Mouse (Mus musculus) limb, embryonic 13.5 days (tissue): ENCODE data around the gene Zfp605. TPM values are rescaled to one million over a fixed set of nuclear protein-coding genes. Genes with fewer than 3 reads are reported as not detected.
A peak's percentile ranks its signal among the peaks of the same experiment; 100 is the strongest.

ENCODE experiments used
- ATAC-seq: fragments of 200-750 bp; cut with Nextera tagmentation; 2 replicates; pipeline ENCODE4 v1.8.0; 2017; ENCODE audit warnings: low read depth, moderate number of reproducible peaks, moderate TSS enrichment; ENCODE audit not compliant: low FRiP score
- H3K27ac ChIP-seq: fragments of 300-500 bp; sonication (generic); 2 replicates; pipeline ENCODE4 v1.5.1; 2015; ENCODE audit warnings: inconsistent platforms, mild to moderate bottlenecking, moderate library complexity
- H3K27me3 ChIP-seq: fragments of 300-500 bp; sonication (generic); 2 replicates; pipeline ENCODE4 v1.6.1; 2015; ENCODE audit warnings: mild to moderate bottlenecking, inconsistent platforms
- H3K36me3 ChIP-seq: fragments of 300-500 bp; sonication (generic); 2 replicates; pipeline ENCODE4 v1.6.1; 2015; ENCODE audit warnings: inconsistent platforms, mild to moderate bottlenecking, moderate library complexity
- H3K4me1 ChIP-seq: fragments of 300-500 bp; sonication (generic); 2 replicates; pipeline ENCODE4 v1.6.1; 2015; ENCODE audit warnings: inconsistent platforms
- H3K4me2 ChIP-seq: fragments of 300-500 bp; sonication (generic); replicated peaks from 2 replicates; pipeline ENCODE4 v1.6.1; 2015; ENCODE audit warnings: inconsistent platforms, mild to moderate bottlenecking, moderate library complexity
- H3K4me3 ChIP-seq: fragments of 300-500 bp; sonication (generic); 2 replicates; pipeline ENCODE4 v1.5.1; 2015; ENCODE audit warnings: moderate library complexity, mild to moderate bottlenecking, inconsistent platforms
- H3K9ac ChIP-seq: fragments of 300-500 bp; sonication (generic); 2 replicates; pipeline ENCODE4 v1.6.1; 2015; ENCODE audit warnings: mild to moderate bottlenecking, inconsistent platforms
- H3K9me3 ChIP-seq: fragments of 300-500 bp; sonication (generic); 2 replicates; pipeline ENCODE4 v1.6.1; 2016; ENCODE audit warnings: inconsistent platforms
- WGBS: fragments of 180-500 bp; shearing (Covaris S2); methylation state at CpG from one replicate; pipeline ENCODE4 v1.1.7; 2015; 5-methylcytosine and 5-hydroxymethylcytosine counted together
- polyA plus RNA-seq: library from polyadenylated mRNA; unstranded; fragments of >200 nt; fragmentation: Nextera tagmentation; extraction: Ambion mirVana; gene quantifications from 2 replicates; pipeline ENCODE4 v1.2.1, GENCODE M21; 2015

The Zfp605 gene
- polyA plus RNA-seq, 1 experiment from 2014 or later = 5.3 TPM

GRCm38 (mm10) chr5:110135293-110136086 is 25.6 kb downstream of the Zfp605 start, which contains the start of gene Chfr:
TSS of gene Chfr (plus strand) at chr5:110135842.
- H3K36me3 ChIP-seq = peaks cover 16% of the 10 kb centered on the region
- no peaks in the 10 kb centered on the region for H3K27me3 ChIP-seq
- peak within 1 kb of the TSS; percentile 75 for H3K4me2 ChIP-seq
- H3K9ac ChIP-seq = peak within 1 kb of the TSS; percentile 76
- H3K27ac ChIP-seq = peak within 1 kb of the TSS; percentile 3; the same call in 1 of the 2 replicates
- H3K4me3 ChIP-seq = peak within 1 kb of the TSS; percentile 86
- peaks cover 18% of the 10 kb centered on the region for H3K9me3 ChIP-seq
- 4% methylated on average over 46 of the region's 46 CpGs for WGBS
- peaks cover 4% of the 10 kb centered on the region; the same call in 1 of the 2 replicates for H3K4me1 ChIP-seq
- peak; percentile 99 for ATAC-seq

GRCm38 (mm10) chr5:110136087-110136464 is 26.2 kb downstream of the Zfp605 start:
- H3K4me1 ChIP-seq = peaks cover 4% of the 10 kb centered on the region; the same call in 1 of the 2 replicates
- H3K9me3 ChIP-seq = peaks cover 13% of the 10 kb centered on the region
- peak overlapping the region; percentile 76 for H3K9ac ChIP-seq
- H3K27me3 ChIP-seq = no peaks in the 10 kb centered on the region
- peak overlapping the region; percentile 3; the same call in 1 of the 2 replicates for H3K27ac ChIP-seq
- ATAC-seq = no peak
- H3K4me2 ChIP-seq = peak overlapping the region; percentile 75
- WGBS = 5% methylated on average over 18 of the region's 18 CpGs
- H3K36me3 ChIP-seq = peaks cover 12% of the 10 kb centered on the region
- H3K4me3 ChIP-seq = peak overlapping the region; percentile 86

- WGBS = 91% methylated on average over 3 of the region's 3 CpGs
Observed at GRCm38 (mm10) chr5:110137816-110138215, 27.9 kb downstream of the Zfp605 start.

GRCm38 (mm10) chr5:110139325-110139724 is 29.4 kb downstream of the Zfp605 start:
- Histone ChIP-seq H3K4me3 (no peak overlapping the region), H3K27me3 (no peaks in the 10 kb centered on the region), H3K4me2 (no peak overlapping the region), H3K27ac (no peak overlapping the region), H3K9me3 (peaks cover 2% of the 10 kb centered on the region; the same call in 1 of the 2 replicates), H3K36me3 (peaks cover 36% of the 10 kb centered on the region), H3K4me1 (peaks cover 4% of the 10 kb centered on the region; the same call in 1 of the 2 replicates), H3K9ac (no peak overlapping the region)
- 97% methylated on average over 3 of the region's 3 CpGs for WGBS
- no peak for ATAC-seq

More at GRCm38 (mm10) chr5:110137816-110138215, 27.9 kb downstream of the Zfp605 start:
- H3K36me3 ChIP-seq = peaks cover 25% of the 10 kb centered on the region
- H3K4me1 ChIP-seq = peaks cover 4% of the 10 kb centered on the region; the same call in 1 of the 2 replicates
- H3K9ac ChIP-seq = no peak overlapping the region
- H3K4me2 ChIP-seq = no peak overlapping the region
- H3K9me3 ChIP-seq = peaks cover 13% of the 10 kb centered on the region
- H3K27me3 ChIP-seq = no peaks in the 10 kb centered on the region
- ATAC-seq = no peak
- no peak overlapping the region for H3K27ac ChIP-seq
- H3K4me3 ChIP-seq = no peak overlapping the region

GRCm38 (mm10) chr5:110140424-110140823 is 30.5 kb downstream of the Zfp605 start:
- ATAC-seq = no peak
- H3K4me1 ChIP-seq = peaks cover 4% of the 10 kb centered on the region; the same call in 1 of the 2 replicates
- H3K9ac ChIP-seq = no peak overlapping the region
- H3K9me3 ChIP-seq = no peaks in the 10 kb centered on the region
- no peak overlapping the region for H3K4me2 ChIP-seq
- no peak overlapping the region for H3K4me3 ChIP-seq
- H3K36me3 ChIP-seq = peaks cover 47% of the 10 kb centered on the region
- 89% methylated on average over 7 of the region's 7 CpGs for WGBS
- H3K27ac ChIP-seq = no peak overlapping the region
- H3K27me3 ChIP-seq = no peaks in the 10 kb centered on the region

- H3K36me3 ChIP-seq = peaks cover 63% of the 10 kb centered on the region
- no peaks in the 10 kb centered on the region for H3K4me1 ChIP-seq
- H3K27me3 ChIP-seq = no peaks in the 10 kb centered on the region
- ATAC-seq = no peak
- H3K4me2 ChIP-seq = no peak overlapping the region
- H3K9me3 ChIP-seq = no peaks in the 10 kb centered on the region
- H3K4me3 ChIP-seq = no peak overlapping the region
- no peak overlapping the region for H3K9ac ChIP-seq
- H3K27ac ChIP-seq = no peak overlapping the region
- WGBS = 89% methylated on average over 2 of the region's 2 CpGs
Observed at GRCm38 (mm10) chr5:110142309-110142708, 32.4 kb downstream of the Zfp605 start.

GRCm38 (mm10) chr5:110143007-110143406 is 33.1 kb downstream of the Zfp605 start:
- Histone ChIP-seq H3K9ac (no peak overlapping the region), H3K9me3 (no peaks in the 10 kb centered on the region), H3K36me3 (peaks cover 70% of the 10 kb centered on the region), H3K4me3 (no peak overlapping the region), H3K4me2 (no peak overlapping the region), H3K27me3 (no peaks in the 10 kb centered on the region), H3K27ac (no peak overlapping the region), H3K4me1 (no peaks in the 10 kb centered on the region)
- no peak for ATAC-seq
- WGBS = 89% methylated on average over 5 of the region's 5 CpGs

GRCm38 (mm10) chr5:110169374-110169773 is 59.5 kb downstream of the Zfp605 start:
- Histone ChIP-seq H3K9ac (no peak overlapping the region), H3K36me3 (peaks cover 71% of the 10 kb centered on the region), H3K27me3 (no peaks in the 10 kb centered on the region), H3K27ac (no peak overlapping the region), H3K4me3 (no peak overlapping the region), H3K4me1 (no peaks in the 10 kb centered on the region), H3K4me2 (no peak overlapping the region), H3K9me3 (no peaks in the 10 kb centered on the region)
- WGBS = 94% methylated on average over 4 of the region's 4 CpGs
- ATAC-seq = no peak

- Histone ChIP-seq H3K4me3 (peak within 1 kb of the TSS; percentile 94), H3K27ac (peak within 1 kb of the TSS; percentile 48; the same call in 1 of the 2 replicates), H3K4me1 (peaks cover 14% of the 10 kb centered on the region), H3K4me2 (peak within 1 kb of the TSS; percentile 77), H3K9ac (peak within 1 kb of the TSS; percentile 94), H3K27me3 (no peaks in the 10 kb centered on the region), H3K36me3 (peaks cover 11% of the 10 kb centered on the region), H3K9me3 (no peaks in the 10 kb centered on the region)
- 0% methylated on average over 41 of the region's 41 CpGs for WGBS
- peak; percentile 98 for ATAC-seq
Observed at GRCm38 (mm10) chr5:110176362-110177020, 66.6 kb downstream of the Zfp605 start, which contains the start of gene Golga3. TSS of gene Golga3 (plus strand) at chr5:110176701.

- H3K4me1 ChIP-seq = peaks cover 14% of the 10 kb centered on the region
- no peaks in the 10 kb centered on the region for H3K9me3 ChIP-seq
- H3K27ac ChIP-seq = peak overlapping the region; percentile 48; the same call in 1 of the 2 replicates
- H3K4me2 ChIP-seq = peak overlapping the region; percentile 77
- H3K27me3 ChIP-seq = no peaks in the 10 kb centered on the region
- peak overlapping the region; percentile 94 for H3K9ac ChIP-seq
- H3K36me3 ChIP-seq = peaks cover 13% of the 10 kb centered on the region
- no peak; the same call in 1 of the 2 replicates for ATAC-seq
- 1% methylated on average over 19 of the region's 19 CpGs for WGBS
- peak overlapping the region; percentile 94 for H3K4me3 ChIP-seq
Observed at GRCm38 (mm10) chr5:110177021-110177420, 67.1 kb downstream of the Zfp605 start.

- H3K4me1 ChIP-seq = peaks cover 14% of the 10 kb centered on the region
- H3K4me3 ChIP-seq = no peak overlapping the region
- 90% methylated on average over 2 of the region's 2 CpGs for WGBS
- H3K4me2 ChIP-seq = no peak overlapping the region
- H3K36me3 ChIP-seq = peaks cover 18% of the 10 kb centered on the region
- no peaks in the 10 kb centered on the region for H3K9me3 ChIP-seq
- no peak for ATAC-seq
- no peaks in the 10 kb centered on the region for H3K27me3 ChIP-seq
- no peak overlapping the region for H3K9ac ChIP-seq
- no peak overlapping the region for H3K27ac ChIP-seq
Observed at GRCm38 (mm10) chr5:110178628-110179027, 68.7 kb downstream of the Zfp605 start.
